Mouse (Mus musculus) kidney, postnatal 4 days (tissue): ENCODE measurements around the gene Kctd3.
"Not testable (repeated sequence)": the region's sequence is repeated elsewhere in the genome, so short reads cannot be mapped to it uniquely, and the experiment has no call there.

ENCODE experiments used
- DNase-seq, 2 experiments: peaks; one replicate each; pipeline ENCODE4 v3.0.0; 2021; ENCODE audit warnings: mixed read lengths in 2 of 2

The Kctd3 gene

GRCm38 (mm10) chr1:189007239-189007979, at the start of gene Kctd3:
Gene Kctd3 (minus strand): TSS chr1:189007841.
- peak; percentile 100 for DNase-seq

- no peak for DNase-seq
Observed at GRCm38 (mm10) chr1:189057425-189057824, 49.8 kb upstream of the Kctd3 start.

GRCm38 (mm10) chr1:189055933-189056332, 48.3 kb upstream of the Kctd3 start:
- DNase-seq = no peak

- DNase-seq = no peak
Observed at GRCm38 (mm10) chr1:189054941-189055551, 47.4 kb upstream of the Kctd3 start.

GRCm38 (mm10) chr1:189054191-189054590, 46.5 kb upstream of the Kctd3 start:
- DNase-seq = peak; percentile 24 to 36

- no peak for DNase-seq
Observed at GRCm38 (mm10) chr1:189052189-189052588, 44.5 kb upstream of the Kctd3 start.

GRCm38 (mm10) chr1:189050122-189050521, 42.5 kb upstream of the Kctd3 start:
- DNase-seq = no peak

- DNase-seq = no peak
Observed at GRCm38 (mm10) chr1:189048331-189048730, 40.7 kb upstream of the Kctd3 start.

- no peak for DNase-seq
Observed at GRCm38 (mm10) chr1:189047918-189048317, 40.3 kb upstream of the Kctd3 start.

- DNase-seq = no peak
Observed at GRCm38 (mm10) chr1:189046831-189047230, 39.2 kb upstream of the Kctd3 start.

GRCm38 (mm10) chr1:189046301-189046700, 38.7 kb upstream of the Kctd3 start:
- no peak for DNase-seq

- DNase-seq = no peak
Observed at GRCm38 (mm10) chr1:189041261-189041660, 33.6 kb upstream of the Kctd3 start.

- no peak for DNase-seq
Observed at GRCm38 (mm10) chr1:189039348-189039747, 31.7 kb upstream of the Kctd3 start.

- not testable (repeated sequence) for DNase-seq
Observed at GRCm38 (mm10) chr1:189032817-189033216, 25.2 kb upstream of the Kctd3 start.

GRCm38 (mm10) chr1:189030975-189031374, 23.3 kb upstream of the Kctd3 start:
- DNase-seq = no peak

- DNase-seq = peak; percentile 31 to 35
Observed at GRCm38 (mm10) chr1:189028267-189028666, 20.6 kb upstream of the Kctd3 start.

GRCm38 (mm10) chr1:189026885-189027284, 19.2 kb upstream of the Kctd3 start:
- peak; percentile 64 to 71 for DNase-seq

GRCm38 (mm10) chr1:189023701-189024080, 16.1 kb upstream of the Kctd3 start:
- DNase-seq = no peak

- no peak for DNase-seq
Observed at GRCm38 (mm10) chr1:189022925-189023700, 15.5 kb upstream of the Kctd3 start.

GRCm38 (mm10) chr1:189015372-189015771, 7.7 kb upstream of the Kctd3 start:
- no peak for DNase-seq

- no peak for DNase-seq
Observed at GRCm38 (mm10) chr1:189013587-189013921, 5.9 kb upstream of the Kctd3 start.

- DNase-seq = peak; percentile 36 to 42
Observed at GRCm38 (mm10) chr1:189012846-189013586, 5.4 kb upstream of the Kctd3 start.

- no peak for DNase-seq
Observed at GRCm38 (mm10) chr1:189010671-189011070, 3.0 kb upstream of the Kctd3 start.
